Comparison of ENCODE assay signal across 10 mouse cellular contexts in genomic region chr11:6774656-6775055, GRCm38 (mm10).
DNase-seq lines count a peak whose midpoint lies in the region; ATAC-seq and TF ChIP-seq lines count a peak whose summit lies in the region.
"Had no signal": no experiment of that assay in that cellular context is flagged by ENCODE, and none has a peak within 500 bp of the region (broad histone marks: within the 10 kb centered on the region; RNA-seq: fewer than 3 reads in every experiment).

No protein-coding gene starts in this region.

- no peaks in the 10 kb centered on the region for H3K36me3 ChIP-seq in heart, postnatal 0 days (replicated peaks; ENCODE audit: control insufficient read depth, insufficient read depth, low read length)
- H3K36me3 ChIP-seq in heart, embryonic 10.5 days: no peaks in the 10 kb centered on the region
- H3K36me3 ChIP-seq in midbrain, embryonic 16.5 days (ENCODE audit: control insufficient read depth, insufficient read depth, low read length): no peaks in the 10 kb centered on the region
- no peaks in the 10 kb centered on the region for H3K36me3 ChIP-seq in midbrain, embryonic 14.5 days (ENCODE audit: control insufficient read depth, insufficient read depth, low read length)
- H3K36me3 ChIP-seq in embryonic facial prominence, embryonic 12.5 days: no peaks in the 10 kb centered on the region
- H3K36me3 ChIP-seq in hindbrain, embryonic 14.5 days (replicated peaks; ENCODE audit: control insufficient read depth, insufficient read depth): no peaks in the 10 kb centered on the region

- no peak overlapping the region for H3K27ac ChIP-seq in heart, postnatal 0 days (ENCODE audit: low read depth)
- H3K27ac ChIP-seq in heart, embryonic 10.5 days: no peak overlapping the region
- no peak overlapping the region for H3K27ac ChIP-seq in midbrain, embryonic 16.5 days (ENCODE audit: low read length)
- H3K27ac ChIP-seq in midbrain, embryonic 14.5 days (replicated peaks; ENCODE audit: low read depth, low read length): no peak overlapping the region
- no peak overlapping the region for H3K27ac ChIP-seq in embryonic facial prominence, embryonic 12.5 days
- no peak overlapping the region for H3K27ac ChIP-seq in hindbrain, embryonic 14.5 days

- no peak overlapping the region for H3K4me2 ChIP-seq in heart, postnatal 0 days (ENCODE audit: low read depth, low read length)
- no peak overlapping the region for H3K4me2 ChIP-seq in midbrain, embryonic 16.5 days (ENCODE audit: low read length)
- no peak overlapping the region for H3K4me2 ChIP-seq in midbrain, embryonic 14.5 days (ENCODE audit: low read length)
- no peak overlapping the region for H3K4me2 ChIP-seq in embryonic facial prominence, embryonic 12.5 days (replicated peaks)
- H3K4me2 ChIP-seq in hindbrain, embryonic 14.5 days (replicated peaks): no peak overlapping the region

- 63% methylated on average over 4 of the region's 4 CpGs for WGBS in heart, postnatal 0 days
- WGBS in heart, embryonic 10.5 days: 50% methylated on average over 4 of the region's 4 CpGs
- 71% methylated on average over 4 of the region's 4 CpGs for WGBS in midbrain, embryonic 16.5 days
- 75% methylated on average over 4 of the region's 4 CpGs for WGBS in midbrain, embryonic 14.5 days
- 42% methylated on average over 4 of the region's 4 CpGs for WGBS in embryonic facial prominence, embryonic 12.5 days
- WGBS in hindbrain, embryonic 14.5 days: 69% methylated on average over 4 of the region's 4 CpGs

- no peak for ATAC-seq in heart, postnatal 0 days (ENCODE audit: insufficient read depth, low read depth)
- ATAC-seq in midbrain, embryonic 16.5 days: peak; percentile 41; the same call in 1 of the 2 replicates
- ATAC-seq in midbrain, embryonic 14.5 days (ENCODE audit: low FRiP score, low TSS enrichment): no peak
- ATAC-seq in embryonic facial prominence, embryonic 12.5 days (ENCODE audit: insufficient number of reproducible peaks, insufficient read depth, low FRiP score, low TSS enrichment): 0 out of 2 replicates have a peak, but pooled peaks have one; percentile 35
- ATAC-seq in hindbrain, embryonic 14.5 days (ENCODE audit: low FRiP score): no peak
- ATAC-seq: Patski had no signal

- peaks cover 6% of the 10 kb centered on the region; the same call in 1 of the 2 replicates for H3K4me1 ChIP-seq in heart, postnatal 0 days (ENCODE audit: control insufficient read depth, insufficient read depth)
- peaks cover 4% of the 10 kb centered on the region; the same call in 1 of the 2 replicates for H3K4me1 ChIP-seq in heart, embryonic 10.5 days
- no peaks in the 10 kb centered on the region for H3K4me1 ChIP-seq in midbrain, embryonic 16.5 days (ENCODE audit: control insufficient read depth, insufficient read depth, low read length)
- no peaks in the 10 kb centered on the region for H3K4me1 ChIP-seq in midbrain, embryonic 14.5 days (ENCODE audit: control insufficient read depth, insufficient read depth, low read length)
- 0 out of 2 replicates have a peak, but pooled peaks cover 4% of the 10 kb centered on the region for H3K4me1 ChIP-seq in embryonic facial prominence, embryonic 12.5 days
- H3K4me1 ChIP-seq in hindbrain, embryonic 14.5 days (replicated peaks; ENCODE audit: control insufficient read depth, insufficient read depth, low read length): no peaks in the 10 kb centered on the region

- H3K9me3 ChIP-seq in heart, postnatal 0 days (replicated peaks; ENCODE audit: control insufficient read depth, low read length): no peaks in the 10 kb centered on the region
- H3K9me3 ChIP-seq in heart, embryonic 10.5 days: no peaks in the 10 kb centered on the region
- no peaks in the 10 kb centered on the region for H3K9me3 ChIP-seq in midbrain, embryonic 16.5 days (replicated peaks; ENCODE audit: control insufficient read depth, low read length, poor library complexity, severe bottlenecking)
- no peaks in the 10 kb centered on the region for H3K9me3 ChIP-seq in midbrain, embryonic 14.5 days (ENCODE audit: control insufficient read depth, low read length)
- H3K9me3 ChIP-seq in embryonic facial prominence, embryonic 12.5 days: 0 out of 2 replicates have a peak, but pooled peaks cover 5% of the 10 kb centered on the region
- H3K9me3 ChIP-seq in hindbrain, embryonic 14.5 days (ENCODE audit: control insufficient read depth, low read length): no peaks in the 10 kb centered on the region

- H3K9ac ChIP-seq in heart, postnatal 0 days (replicated peaks; ENCODE audit: low read depth, low read length): no peak overlapping the region
- H3K9ac ChIP-seq in midbrain, embryonic 16.5 days (ENCODE audit: low read depth, low read length): no peak overlapping the region
- no peak overlapping the region for H3K9ac ChIP-seq in midbrain, embryonic 14.5 days (replicated peaks; ENCODE audit: low read length)
- no peak overlapping the region for H3K9ac ChIP-seq in embryonic facial prominence, embryonic 12.5 days
- H3K9ac ChIP-seq in hindbrain, embryonic 14.5 days: no peak overlapping the region

- no peak for TF ChIP-seq EP300 in heart, postnatal 0 days (IDR thresholded peaks at IDR 0.05; ENCODE audit: low read depth)

- H3K27me3 ChIP-seq in heart, postnatal 0 days (ENCODE audit: control insufficient read depth, insufficient read depth, low read length): no peaks in the 10 kb centered on the region
- H3K27me3 ChIP-seq in heart, embryonic 10.5 days (ENCODE audit: insufficient read depth, poor library complexity, severe bottlenecking): no peaks in the 10 kb centered on the region
- H3K27me3 ChIP-seq in midbrain, embryonic 16.5 days (ENCODE audit: control insufficient read depth, insufficient read depth, low read depth, low read length): no peaks in the 10 kb centered on the region
- H3K27me3 ChIP-seq in midbrain, embryonic 14.5 days (ENCODE audit: control insufficient read depth, insufficient read depth, low read length): peaks cover 1% of the 10 kb centered on the region; the same call in 1 of the 2 replicates
- H3K27me3 ChIP-seq in embryonic facial prominence, embryonic 12.5 days: no peaks in the 10 kb centered on the region
- H3K27me3 ChIP-seq in hindbrain, embryonic 14.5 days (ENCODE audit: control insufficient read depth, insufficient read depth, low read length): no peaks in the 10 kb centered on the region
- H3K27me3 ChIP-seq: Patski had no signal

- TF ChIP-seq CTCF in heart, postnatal 0 days (IDR thresholded peaks at IDR 0.05; ENCODE audit: low read depth): no peak

- DNase-seq in heart, postnatal 0 days (ENCODE audit: low spot score): peak; percentile 6
- DNase-seq in heart, embryonic 10.5 days (ENCODE audit: low spot score): no peak
- no peak for DNase-seq in midbrain, embryonic 14.5 days
- DNase-seq in testis, postnatal 14 days (ENCODE audit: low spot score): peak; percentile 0
- no peak for DNase-seq in hindbrain, embryonic 14.5 days (ENCODE audit: low spot score)
- DNase-seq: cerebellum, adult 11 months; thymus, postnatal 25 days had no signal

- H3K4me3 ChIP-seq in heart, postnatal 0 days (ENCODE audit: low read depth, low read length): no peak overlapping the region
- H3K4me3 ChIP-seq in heart, embryonic 10.5 days: no peak overlapping the region
- H3K4me3 ChIP-seq in midbrain, embryonic 16.5 days (ENCODE audit: low read depth, low read length): no peak overlapping the region
- no peak overlapping the region for H3K4me3 ChIP-seq in midbrain, embryonic 14.5 days (replicated peaks; ENCODE audit: low read depth, low read length)
- H3K4me3 ChIP-seq in embryonic facial prominence, embryonic 12.5 days: no peak overlapping the region
- H3K4me3 ChIP-seq in hindbrain, embryonic 14.5 days (replicated peaks; ENCODE audit: low read length): no peak overlapping the region

Comparison
In these comparisons a context has a peak if more than half of its experiments do, and no peak if none do; other contexts are left out.
1. ATAC-seq: peak in midbrain, embryonic 16.5 days (single experiment) and embryonic facial prominence, embryonic 12.5 days (single experiment); none in heart, postnatal 0 days (single experiment), midbrain, embryonic 14.5 days (single experiment) and hindbrain, embryonic 14.5 days (single experiment).
2. DNase-seq: peak in heart, postnatal 0 days (single experiment) and testis, postnatal 14 days (single experiment); none in heart, embryonic 10.5 days (single experiment), midbrain, embryonic 14.5 days (single experiment) and hindbrain, embryonic 14.5 days (single experiment).